Mouse (Mus musculus) cerebellum, postnatal 10 days (tissue): ENCODE results near the gene Slc19a2.
"Not testable (repeated sequence)": the region's sequence is repeated elsewhere in the genome, so short reads cannot be mapped to it uniquely, and the experiment has no call there.

Experiments used
- DNase-seq, 2 experiments: peaks; one replicate each; pipeline ENCODE4 v3.0.0; 2021; ENCODE audit warnings: mixed read lengths in 2 of 2

The Slc19a2 gene

DNA sequence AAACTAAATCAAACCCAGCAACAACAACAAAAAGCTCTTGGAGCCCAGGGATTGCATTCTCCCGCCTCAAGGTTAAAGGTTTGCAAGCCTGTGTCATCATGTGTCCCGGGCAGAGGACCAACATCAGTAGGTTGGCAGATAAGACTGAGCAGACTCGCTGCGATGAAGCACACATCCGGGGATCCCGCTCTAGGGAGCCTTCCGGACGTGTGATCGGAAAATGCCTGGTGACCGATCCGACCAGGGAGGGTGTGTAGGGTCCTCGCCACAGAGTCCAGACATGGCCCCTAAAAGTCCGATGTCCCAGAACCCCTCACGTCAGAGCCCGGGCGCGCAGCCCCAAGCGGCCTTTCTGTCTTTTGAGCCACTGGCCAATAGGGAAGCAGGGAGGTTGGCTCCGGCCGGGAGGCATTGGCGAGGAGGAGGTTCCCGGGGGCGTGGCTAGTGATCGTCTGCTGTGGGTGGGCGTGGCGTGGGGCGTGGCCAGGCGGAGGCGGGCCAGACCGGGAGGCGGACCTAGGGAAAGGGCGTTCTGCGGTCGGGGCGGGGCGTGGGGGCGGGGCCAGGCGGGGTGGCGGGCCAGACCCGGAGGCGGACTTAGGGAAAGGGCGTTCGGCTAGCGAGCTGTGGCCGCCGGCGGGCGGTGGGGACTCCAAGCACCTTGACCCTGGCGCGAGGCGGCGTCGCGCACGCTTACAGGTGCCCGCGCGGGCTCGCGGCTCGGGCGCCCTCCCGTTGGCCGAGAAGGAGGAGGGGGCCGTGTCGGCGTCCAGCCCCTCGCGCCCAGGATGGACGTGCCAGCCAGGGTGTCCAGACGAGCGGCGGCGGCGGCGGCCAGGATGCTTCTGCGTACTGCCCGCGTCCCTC is at the start of gene Slc19a2:
Slc19a2 (plus strand) TSS at position 582 of the 867 bp plus-strand sequence.
- peak; percentile 100 for DNase-seq

DNA sequence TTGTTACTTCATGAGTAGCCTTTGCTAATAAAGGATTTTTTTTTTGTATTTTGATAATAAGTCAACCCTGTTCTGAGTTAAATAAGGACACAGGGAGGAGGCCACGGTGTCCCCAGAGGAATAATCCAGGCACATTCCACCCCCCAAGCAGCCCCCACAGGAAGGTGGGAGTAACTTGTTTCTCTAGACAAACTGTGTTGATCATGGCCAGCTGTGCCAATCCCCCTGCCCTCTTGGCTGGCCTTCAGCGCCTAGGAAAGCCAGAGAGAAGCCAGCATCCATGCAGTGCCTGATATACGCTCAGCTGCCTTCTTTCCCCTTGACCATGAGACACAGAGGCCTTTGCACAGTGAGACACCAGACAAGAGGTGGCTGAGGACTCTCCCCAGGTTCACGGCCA is 49.3 kb upstream of the Slc19a2 start:
- DNase-seq: no peak

DNA sequence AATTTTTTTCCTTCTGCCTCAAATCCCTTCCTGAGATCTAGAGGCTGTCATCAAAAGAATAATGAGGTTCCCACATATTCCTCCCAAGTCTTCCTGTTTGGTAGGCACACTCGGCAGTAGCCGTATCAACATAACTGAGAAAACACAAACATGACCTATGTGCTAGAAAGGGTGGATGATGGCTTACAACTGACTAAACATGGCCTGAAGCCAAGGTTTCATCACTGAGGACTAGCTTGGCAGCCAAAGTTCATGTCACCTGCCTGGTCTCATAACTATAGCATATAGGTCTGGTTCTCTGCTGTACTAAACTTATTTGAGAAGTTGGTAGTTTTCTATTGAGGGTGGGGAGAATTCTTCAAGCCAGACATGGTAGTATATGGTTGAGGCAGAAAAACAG is 40.4 kb upstream of the Slc19a2 start:
- no peak for DNase-seq

DNA sequence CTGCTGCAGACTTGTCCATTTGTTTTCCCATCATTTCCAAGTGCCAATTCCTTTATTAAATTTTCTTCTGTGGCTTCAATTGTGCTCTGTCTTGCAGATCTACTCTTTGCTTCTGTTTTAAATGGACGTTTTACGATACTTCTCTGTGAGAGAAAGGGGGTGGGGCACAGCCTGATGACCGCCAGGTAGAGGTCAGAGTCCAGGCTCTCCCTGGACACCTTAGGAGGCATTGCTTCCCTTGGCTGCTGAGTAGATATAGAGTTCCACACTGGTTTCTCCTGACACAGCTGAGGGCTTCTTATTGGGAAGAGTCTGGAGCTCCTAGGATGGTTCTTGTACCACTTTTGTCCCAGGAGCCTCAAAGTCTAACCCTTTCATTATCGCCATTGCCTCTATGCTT is 37.9 kb upstream of the Slc19a2 start:
- no peak for DNase-seq

DNA sequence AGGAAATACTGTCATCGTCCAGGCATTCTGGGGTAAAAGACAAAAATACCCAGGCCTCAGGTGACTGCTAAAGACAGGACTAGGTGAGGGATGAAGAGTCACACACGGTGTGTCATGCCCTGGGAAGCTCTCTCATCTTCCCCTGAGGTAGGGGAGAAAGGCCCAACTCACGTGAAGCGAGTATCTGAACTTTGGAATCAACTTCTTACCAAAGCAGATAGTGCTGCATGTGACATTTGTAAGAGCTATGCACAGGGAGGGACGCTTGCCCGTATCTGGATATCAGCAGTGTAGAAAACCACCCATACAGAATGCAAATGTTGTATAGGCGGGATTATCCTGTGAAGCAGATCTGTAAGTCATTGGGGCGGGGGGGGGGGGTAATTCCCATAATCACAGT is 36.2 kb upstream of the Slc19a2 start:
- DNase-seq: no peak

DNA sequence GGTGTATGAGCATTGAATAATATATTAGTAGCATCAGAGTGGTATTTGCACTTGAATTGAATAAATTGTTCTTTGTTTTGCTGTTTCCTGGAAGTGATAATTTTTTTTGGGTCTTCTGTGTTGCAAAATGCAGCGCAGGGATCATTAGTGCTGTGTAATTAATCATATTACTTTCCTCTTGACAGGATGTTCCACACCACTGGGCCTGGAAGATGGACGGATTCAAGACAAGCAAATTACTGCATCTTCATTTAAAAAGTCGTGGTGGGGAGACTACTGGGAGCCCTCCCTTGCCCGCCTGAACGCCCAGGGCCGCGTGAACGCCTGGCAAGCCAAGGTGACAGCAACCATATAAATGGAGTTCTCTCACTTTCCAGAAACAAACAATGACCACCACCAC is 34.7 kb upstream of the Slc19a2 start:
- DNase-seq: no peak

DNA sequence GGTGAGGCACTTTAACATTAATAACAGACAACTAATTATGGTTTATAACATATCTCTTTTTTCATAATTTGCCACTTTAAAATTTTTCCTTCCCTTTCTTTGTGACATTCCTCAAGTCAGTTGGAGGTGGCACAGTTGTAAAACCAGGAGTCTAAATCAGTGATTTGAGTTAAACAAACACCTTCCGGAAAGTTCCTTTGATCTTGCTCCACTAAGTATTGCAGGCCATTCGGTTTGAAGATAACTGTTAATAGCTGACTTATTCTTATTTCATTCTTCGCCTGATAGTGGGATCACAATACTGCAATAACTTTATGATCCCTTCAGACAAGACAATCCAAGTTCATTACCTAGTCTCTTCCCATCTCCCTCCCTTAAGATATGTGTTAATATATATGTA is 33.7 kb upstream of the Slc19a2 start:
- DNase-seq: no peak

DNA sequence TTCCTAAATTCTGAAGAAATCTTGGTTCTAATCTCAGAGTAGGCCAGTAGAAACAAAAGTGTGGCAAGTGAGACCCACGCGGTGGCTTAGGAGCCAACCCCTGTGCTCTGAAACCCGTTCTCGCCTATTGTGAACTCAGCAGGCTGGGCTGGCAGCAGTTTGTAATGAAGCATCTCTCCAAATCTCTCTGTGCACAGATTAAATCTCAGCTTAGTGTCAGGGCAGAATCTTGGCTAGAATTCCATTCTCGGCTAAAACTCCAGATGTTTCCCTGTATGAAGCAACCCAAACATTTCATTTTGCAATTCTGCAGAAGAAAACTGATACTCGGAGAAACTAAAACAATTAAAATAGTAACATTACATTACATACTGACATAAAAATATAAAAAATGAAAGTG is 33.3 kb upstream of the Slc19a2 start:
- DNase-seq: peak in 1 of 2 experiments; percentile 33

DNA sequence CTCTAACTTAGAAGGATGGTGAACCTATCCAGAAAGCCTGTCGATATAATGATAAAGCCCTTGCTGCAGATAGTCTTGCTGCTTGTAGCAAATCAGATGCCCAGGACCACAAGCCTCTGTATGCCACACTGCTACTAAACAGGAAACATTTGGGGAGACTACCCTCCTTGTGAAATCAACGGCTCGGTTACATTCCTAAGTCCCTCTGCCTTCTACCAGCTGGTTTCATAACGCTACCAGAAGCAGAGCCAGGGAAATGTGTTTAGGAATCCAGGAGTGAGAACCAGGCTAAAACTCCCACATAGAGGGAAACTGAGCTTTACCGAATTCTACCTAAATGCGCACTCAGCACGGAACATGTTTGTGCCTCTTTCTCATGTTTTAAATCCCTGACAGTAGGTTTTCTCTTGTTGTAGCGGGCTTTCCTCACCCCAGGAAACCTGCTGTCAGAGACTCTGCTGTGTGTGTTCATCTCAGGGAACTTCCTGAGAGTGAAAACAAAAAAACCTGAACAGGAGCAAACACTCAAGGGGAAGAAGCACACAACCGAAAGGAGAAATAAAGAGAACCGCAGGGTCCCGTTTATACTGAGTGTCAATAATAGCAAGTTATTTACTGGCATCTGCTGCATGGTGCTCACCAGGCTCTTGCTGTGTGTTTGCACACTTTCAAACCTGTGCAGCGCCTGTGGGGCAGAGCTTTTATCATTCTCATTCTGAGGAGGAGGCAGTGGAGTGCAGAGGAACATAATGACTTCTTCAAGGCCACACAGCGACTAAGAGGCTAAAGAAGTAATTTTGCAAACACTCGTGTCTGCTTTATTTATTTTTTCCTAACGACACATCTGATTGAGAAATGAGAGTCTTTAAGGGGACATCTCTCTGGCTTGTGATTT is 30.8 kb upstream of the Slc19a2 start:
- peak in 1 of 2 experiments; percentile 10 for DNase-seq

DNA sequence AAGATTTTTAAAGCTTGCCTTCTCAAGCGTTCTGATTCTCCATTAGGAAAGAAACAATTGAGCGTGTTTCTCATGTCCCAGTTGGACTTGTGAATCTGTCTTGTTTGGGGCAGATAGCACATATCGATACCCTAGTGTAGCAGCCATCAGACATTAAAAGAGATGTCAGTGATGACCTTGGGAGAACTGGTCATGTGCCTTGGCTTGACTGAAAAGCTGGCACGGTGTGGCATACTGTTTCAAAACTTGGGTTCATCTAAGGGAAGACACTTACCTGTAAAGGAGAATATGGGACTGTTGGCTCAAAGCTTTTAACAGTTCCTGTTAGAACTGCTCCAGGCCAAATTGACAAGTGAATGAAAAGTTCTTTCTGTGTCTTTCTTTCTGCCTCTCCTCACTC is 28.6 kb upstream of the Slc19a2 start:
- no peak for DNase-seq

DNA sequence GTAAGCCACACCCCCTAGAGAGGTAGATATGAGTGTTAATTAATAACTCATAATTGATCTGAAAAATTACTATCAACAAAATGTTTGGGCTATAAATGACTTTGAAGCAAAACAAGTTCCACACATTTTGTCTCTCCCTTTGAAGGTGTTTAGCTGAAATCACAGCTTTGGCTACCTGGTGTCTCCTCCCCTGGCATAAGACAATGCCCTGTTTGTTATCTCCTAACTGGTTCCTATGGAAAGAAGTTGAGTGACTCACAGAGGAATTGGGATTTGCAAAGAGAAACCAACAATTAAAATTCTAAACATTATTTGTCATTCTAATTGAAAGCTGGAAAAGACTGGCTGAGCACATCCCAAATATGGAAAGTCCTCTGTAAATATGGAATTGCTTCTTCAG is 25.8 kb upstream of the Slc19a2 start:
- no peak for DNase-seq

DNA sequence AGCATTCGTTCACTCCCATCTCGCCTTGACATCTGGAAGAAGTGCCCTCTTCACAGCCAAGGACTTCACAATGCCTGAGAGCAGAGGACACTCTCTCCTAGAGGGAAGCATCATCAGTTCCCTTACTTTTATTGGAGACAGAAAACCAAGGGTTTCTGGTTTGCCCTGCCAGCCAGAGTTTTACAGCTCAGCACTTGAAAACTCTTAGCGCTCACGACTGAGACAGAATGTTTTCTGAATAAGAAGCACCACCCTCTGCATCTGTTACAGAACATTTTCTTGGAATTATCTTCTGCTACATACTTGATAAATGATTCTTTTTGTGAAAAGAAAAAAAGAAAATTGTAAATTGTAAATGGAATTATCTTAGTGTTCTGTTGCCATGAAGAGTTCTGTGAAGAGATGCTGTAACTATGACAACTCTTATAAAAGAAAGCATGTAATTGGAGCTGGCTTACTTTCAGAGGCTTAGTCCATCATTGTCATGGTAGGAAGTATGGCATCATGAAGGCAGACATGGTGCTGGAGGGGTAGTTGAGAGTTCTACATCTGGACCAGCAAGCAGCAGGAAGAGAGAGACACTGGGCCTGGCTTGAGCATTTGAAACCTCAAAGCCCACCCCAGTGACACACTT is 16.8 kb upstream of the Slc19a2 start:
- not testable (repeated sequence) for DNase-seq

DNA sequence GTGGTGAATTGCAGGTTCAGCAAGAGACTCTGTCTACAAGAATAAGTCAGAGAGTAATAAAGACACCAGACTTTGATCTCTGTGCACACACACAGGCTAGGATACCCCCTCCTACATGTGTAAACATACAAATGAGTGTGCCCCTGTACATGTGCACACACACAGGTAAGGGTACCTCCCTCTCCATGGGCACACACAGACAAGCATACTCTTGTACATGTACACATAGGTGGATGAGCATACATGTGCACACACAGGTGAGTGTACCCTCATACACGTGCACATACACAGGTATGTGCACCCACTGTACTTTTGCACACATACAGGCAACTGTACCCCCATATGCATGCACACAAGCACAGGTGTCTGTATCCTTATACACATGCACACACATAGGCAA is 15.4 kb upstream of the Slc19a2 start:
- DNase-seq: no peak

DNA sequence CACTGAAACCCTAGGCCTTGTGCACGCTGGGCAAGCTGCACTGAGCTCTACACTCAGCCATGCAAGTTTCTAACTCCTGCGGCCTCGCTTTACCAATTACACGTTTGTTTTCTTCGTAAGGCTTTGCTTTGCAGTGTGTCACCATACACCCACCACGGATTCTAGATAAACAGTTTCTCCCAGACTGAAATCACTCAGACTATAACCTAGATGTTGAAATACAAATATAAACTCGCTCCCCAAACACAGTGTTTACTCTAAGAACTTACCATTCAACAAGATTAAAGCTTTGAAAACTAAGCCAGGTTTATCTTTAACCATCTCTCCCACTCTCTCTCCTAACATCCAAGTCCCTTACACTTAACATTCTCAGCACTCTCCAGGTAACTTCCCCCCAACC is 13.8 kb upstream of the Slc19a2 start:
- no peak for DNase-seq

DNA sequence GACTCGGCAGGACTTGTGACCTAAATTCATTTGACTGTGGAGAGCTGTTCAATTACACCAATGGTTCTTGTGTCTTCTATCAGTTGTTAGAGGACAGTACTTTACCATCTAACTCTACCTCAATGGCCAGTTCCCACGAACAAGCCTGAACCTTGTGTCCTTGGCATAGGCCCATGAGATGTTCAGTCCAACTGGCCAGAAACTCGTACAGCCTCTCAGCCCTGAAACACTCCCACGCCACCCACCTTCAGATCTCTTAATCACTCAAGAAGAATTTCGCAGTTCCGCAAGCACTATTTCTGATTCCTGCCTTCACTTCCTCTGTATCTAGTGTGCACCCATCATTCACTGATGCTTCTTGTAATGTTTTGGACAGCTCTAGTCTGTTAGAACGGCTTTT is 12.8 kb upstream of the Slc19a2 start:
- peak; percentile 38 to 43 for DNase-seq

DNA sequence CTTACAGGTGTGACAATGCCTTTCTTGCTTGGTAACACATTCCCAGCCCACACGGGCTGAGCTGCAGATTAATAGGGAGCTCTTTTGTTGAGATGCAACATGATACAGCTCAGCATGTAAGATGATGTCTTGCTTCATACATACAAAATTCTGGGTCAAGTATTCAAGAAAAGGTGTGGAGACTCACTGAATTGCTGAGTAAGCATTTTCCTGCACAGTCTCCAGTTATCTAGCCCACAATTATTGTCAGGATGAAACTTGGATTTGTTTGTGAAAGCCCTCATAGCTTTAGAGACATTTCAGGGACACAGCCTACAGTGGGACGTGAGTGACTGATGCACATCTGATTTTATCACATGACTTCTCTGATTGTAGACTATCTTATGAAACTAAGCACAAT is 7.4 kb upstream of the Slc19a2 start:
- DNase-seq: no peak

DNA sequence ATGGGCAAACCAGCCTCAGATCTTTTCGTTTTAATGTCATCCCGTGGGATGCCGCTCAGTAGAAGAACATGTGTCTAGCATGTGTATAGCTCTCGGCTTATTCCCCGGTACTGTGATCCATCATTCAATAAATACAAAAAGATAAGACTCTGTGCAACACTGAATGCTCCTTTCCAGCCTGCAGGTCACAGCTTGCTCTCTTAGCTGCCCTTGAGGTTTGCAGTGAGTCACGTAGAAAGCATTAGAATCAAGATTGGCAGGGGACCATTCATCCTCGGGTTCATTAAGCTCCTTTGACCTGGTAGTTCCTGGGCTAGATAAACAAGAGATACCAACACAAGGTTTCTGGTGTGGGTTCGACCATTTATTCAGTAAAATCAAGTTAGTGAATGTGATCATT is 6.0 kb upstream of the Slc19a2 start:
- no peak for DNase-seq

DNA sequence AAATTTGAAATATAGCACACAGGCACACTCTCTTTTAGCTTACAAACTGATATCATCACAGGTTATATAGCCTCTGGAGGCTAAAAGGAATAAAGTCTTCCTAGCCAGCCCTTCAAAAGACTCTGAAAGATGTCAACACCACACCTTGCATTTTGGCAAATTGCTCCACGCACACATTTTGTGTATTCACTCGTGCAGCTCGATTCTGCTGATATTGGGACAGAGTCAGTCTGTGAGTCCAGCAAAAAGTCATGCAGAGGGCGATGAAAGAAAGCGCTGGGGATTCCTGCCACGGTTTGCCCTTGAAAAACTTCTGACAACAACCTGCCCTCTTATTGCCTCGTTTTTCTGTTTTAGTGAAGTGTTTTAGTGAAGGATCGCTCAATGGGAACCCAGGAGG is 1.4 kb upstream of the Slc19a2 start:
- peak in 1 of 2 experiments; percentile 4 for DNase-seq

DNA sequence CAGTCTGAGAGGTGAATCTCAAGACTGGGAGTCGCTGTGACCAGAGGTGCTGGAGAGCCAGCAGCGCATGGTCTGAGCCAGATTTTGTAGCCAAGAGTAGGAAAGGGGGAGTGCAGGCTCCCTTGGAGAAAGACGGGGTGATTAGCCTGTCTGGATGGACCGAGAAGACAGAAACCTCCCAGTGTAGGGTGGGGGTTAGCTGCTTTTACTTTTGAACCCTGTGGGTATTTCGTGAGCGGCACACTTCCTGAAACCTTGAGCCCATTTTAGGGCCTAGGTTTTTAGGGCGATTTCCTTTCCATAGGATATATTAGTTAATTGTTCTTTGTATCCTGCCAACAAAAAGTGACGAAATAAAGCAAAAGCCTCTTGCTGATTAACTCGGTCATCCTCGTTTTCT is 875 bp upstream of the Slc19a2 start:
- peak in 1 of 2 experiments; percentile 30 for DNase-seq

DNA sequence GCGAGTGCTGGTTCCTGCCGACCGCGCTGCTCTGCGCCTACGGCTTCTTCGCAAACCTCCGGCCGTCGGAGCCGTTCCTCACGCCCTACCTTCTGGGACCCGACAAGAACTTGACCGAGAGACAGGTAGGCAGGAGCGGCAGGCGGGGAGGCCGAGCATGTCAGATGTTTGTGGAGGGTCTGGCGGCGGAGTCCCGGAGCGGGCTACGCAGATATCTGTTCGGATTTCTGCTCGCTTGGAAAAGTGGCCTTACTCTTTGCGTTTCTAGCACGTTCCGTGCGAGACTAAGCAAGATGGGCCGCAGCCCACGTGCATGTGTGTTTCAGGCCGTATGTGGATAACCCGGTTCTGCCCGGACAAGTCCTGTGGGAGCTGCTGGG is 476 bp downstream of the Slc19a2 start:
- DNase-seq: no peak

DNA sequence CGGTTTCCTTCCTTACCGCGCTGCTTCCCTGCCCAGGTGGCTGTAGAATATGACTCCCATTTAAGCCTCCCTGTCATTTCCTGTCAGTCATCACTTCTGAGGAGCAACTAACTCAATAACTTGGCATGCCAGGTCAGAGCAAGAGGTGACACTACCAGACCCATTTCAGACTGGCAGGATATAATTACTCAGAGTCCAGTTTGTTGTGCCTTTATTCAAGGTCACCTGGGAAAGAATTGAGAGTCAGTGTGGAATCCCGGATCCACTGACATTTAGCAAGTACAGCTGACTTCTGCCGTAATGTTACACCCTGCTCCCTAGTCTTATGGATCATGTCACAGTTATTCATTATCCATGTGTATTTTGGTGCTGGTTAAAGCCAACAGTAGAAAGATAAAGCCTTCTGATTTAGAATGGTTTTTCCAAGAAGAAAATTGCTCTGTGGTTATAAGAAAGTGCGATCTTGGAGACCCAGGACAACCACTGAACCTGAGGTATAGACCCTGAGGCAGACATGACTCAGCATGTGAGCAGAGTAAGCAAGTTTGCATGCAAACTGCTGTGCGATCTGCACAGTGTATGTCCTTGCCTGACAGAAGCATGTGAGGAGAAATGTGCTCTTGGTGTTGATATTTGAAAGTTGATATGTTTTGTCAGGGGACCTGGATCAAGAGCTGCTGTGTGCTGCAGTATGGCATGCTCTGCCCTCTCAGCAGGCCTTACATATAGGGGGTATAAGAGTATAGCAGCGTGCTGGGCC is 1.7 kb downstream of the Slc19a2 start:
- no peak for DNase-seq

DNA sequence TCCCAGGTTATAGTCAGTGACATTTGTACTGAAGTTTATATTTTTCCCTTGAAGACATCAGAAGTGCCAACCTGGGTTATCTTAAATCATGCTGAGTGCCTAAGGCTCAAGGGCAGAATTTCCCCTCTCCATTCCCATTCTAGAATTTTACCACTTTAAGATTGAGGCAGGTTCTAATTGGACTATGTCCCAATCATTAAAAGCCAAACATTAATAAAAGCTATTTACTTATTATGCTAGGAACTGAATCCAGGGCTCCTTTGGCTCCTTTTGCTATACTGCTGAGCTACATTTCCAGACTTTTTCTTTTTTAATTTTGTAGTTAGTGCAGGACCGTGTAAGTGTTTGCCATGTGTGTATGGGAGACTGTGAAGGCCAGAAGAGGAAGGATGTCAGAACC is 2.6 kb downstream of the Slc19a2 start:
- DNase-seq: no peak

DNA sequence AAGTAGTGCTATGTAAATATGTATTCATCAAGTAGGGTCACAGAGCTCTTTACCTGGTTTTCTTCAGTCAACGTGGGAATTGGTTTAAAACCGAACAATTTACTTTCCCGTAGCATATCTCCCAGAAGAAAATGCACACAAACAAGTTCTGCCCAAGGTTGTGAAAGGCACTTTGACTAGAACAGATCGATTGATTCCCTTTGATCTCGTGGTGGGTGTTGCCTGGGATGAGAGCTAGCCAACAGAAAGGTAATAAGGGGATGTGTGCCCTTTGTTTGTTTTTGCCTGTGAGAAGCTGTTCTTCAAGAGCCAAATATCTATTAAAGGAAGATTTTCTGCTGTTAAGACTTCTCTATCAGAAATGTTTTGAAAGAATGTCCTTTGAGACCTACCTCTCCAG is 3.7 kb downstream of the Slc19a2 start:
- no peak for DNase-seq
